Mouse (Mus musculus): ENCODE results near the gene Polr2g. TPM values are rescaled to one million over a fixed set of nuclear protein-coding genes. Genes with fewer than 3 reads are reported as not detected.

The Polr2g gene
- polyA plus RNA-seq, 1 experiment from 2014 or later, result 147 TPM

DNA sequence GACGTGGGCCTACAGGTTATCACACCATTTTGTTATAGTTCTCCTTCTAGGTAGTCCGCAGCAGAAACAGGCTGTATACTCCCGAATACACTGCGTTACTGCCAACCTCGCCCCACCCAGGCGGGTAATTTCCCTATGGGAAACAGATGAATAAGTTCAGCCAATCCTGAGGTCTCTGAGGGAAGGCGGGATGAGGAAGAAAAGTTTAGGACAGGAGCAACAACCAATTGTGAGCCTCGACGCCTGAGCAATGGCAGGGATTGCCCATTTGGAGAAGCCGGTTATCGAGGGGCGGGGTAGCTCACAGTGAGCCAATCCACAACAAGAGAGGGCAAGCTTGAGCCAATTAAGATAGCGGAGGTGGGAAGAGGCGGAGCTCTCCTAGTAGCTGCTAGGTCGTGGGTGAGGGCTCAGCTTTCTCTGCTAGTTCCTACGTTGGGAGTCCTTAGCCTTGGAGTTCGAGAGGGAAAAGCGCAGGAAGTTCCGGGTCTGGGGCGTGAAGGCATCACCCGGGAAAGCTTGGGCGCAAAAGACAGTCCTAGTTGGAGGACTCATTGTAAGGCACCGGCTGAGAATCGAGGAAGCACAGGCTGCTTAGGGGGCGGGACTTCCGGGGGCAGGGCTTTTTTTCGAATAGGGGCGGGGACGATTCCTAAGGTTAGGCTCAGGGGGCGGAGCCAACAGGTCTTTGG, 3.9 kb upstream of the Polr2g start, which contains the start of gene Zbtb3:
TSS of gene Zbtb3 (plus strand) at position 426 of the 692 bp plus-strand sequence.
- Histone ChIP-seq H3K27ac (ENCODE audit: low read depth, low read length) (peak within 1 kb of the TSS; percentile 90), H3K27me3 (replicated peaks; ENCODE audit: control insufficient read depth, insufficient read depth, low read length) (no peaks in the 10 kb centered on the region), H3K4me2 (ENCODE audit: low read length) (peak within 1 kb of the TSS; percentile 84), H3K9ac (ENCODE audit: low read depth, low read length) (peak within 1 kb of the TSS; percentile 69), H3K4me3 (ENCODE audit: low read length) (peak within 1 kb of the TSS; percentile 64), H3K9me3 (ENCODE audit: control insufficient read depth, low read length) (no peaks in the 10 kb centered on the region), H3K36me3 (ENCODE audit: control insufficient read depth, insufficient read depth, low read length) (peaks cover 10% of the 10 kb centered on the region; the same call in 1 of the 2 replicates), H3K4me1 (ENCODE audit: control insufficient read depth, insufficient read depth, low read depth, low read length) (peaks cover 20% of the 10 kb centered on the region)
- peak; percentile 98 for ATAC-seq
- 0% methylated on average over 30 of the region's 30 CpGs for WGBS

GRCm38 (mm10) chr19:8798947-8799315, 554 bp upstream of the Polr2g start:
- H3K4me2 ChIP-seq (ENCODE audit: low read length), result peak overlapping the region; percentile 91
- peaks cover 22% of the 10 kb centered on the region for H3K4me1 ChIP-seq (ENCODE audit: control insufficient read depth, insufficient read depth, low read depth, low read length)
- H3K4me3 ChIP-seq (ENCODE audit: low read length), result no peak overlapping the region
- H3K27me3 ChIP-seq (replicated peaks; ENCODE audit: control insufficient read depth, insufficient read depth, low read length), result no peaks in the 10 kb centered on the region
- no peaks in the 10 kb centered on the region for H3K9me3 ChIP-seq (ENCODE audit: control insufficient read depth, low read length)
- H3K36me3 ChIP-seq (ENCODE audit: control insufficient read depth, insufficient read depth, low read length), result peaks cover 11% of the 10 kb centered on the region
- H3K9ac ChIP-seq (ENCODE audit: low read depth, low read length), result no peak overlapping the region; the same call in 1 of the 2 replicates
- no peak overlapping the region for H3K27ac ChIP-seq (ENCODE audit: low read depth, low read length)
- ATAC-seq, result no peak

- H3K4me1 ChIP-seq (ENCODE audit: control insufficient read depth, insufficient read depth, low read depth, low read length), result peaks cover 12% of the 10 kb centered on the region
- H3K9me3 ChIP-seq (ENCODE audit: control insufficient read depth, low read length), result no peaks in the 10 kb centered on the region
- 90% methylated on average over 7 of the region's 7 CpGs for WGBS
- H3K36me3 ChIP-seq (ENCODE audit: control insufficient read depth, insufficient read depth, low read length), result peaks cover 18% of the 10 kb centered on the region
- no peak overlapping the region for H3K4me3 ChIP-seq (ENCODE audit: low read length)
- H3K27me3 ChIP-seq (replicated peaks; ENCODE audit: control insufficient read depth, insufficient read depth, low read length), result no peaks in the 10 kb centered on the region
- H3K4me2 ChIP-seq (ENCODE audit: low read length), result no peak overlapping the region
- no peak overlapping the region for H3K27ac ChIP-seq (ENCODE audit: low read depth, low read length)
- no peak for ATAC-seq
- no peak overlapping the region for H3K9ac ChIP-seq (ENCODE audit: low read depth, low read length)
These were observed 8.2 kb downstream of the Polr2g start for GRCm38 (mm10) chr19:8790171-8790570.

- H3K36me3 ChIP-seq (ENCODE audit: control insufficient read depth, insufficient read depth, low read length), result peaks cover 12% of the 10 kb centered on the region
- H3K4me2 ChIP-seq (ENCODE audit: low read length), result no peak overlapping the region
- H3K4me1 ChIP-seq (ENCODE audit: control insufficient read depth, insufficient read depth, low read depth, low read length), result peaks cover 14% of the 10 kb centered on the region
- H3K9me3 ChIP-seq (ENCODE audit: control insufficient read depth, low read length), result no peaks in the 10 kb centered on the region
- H3K4me3 ChIP-seq (ENCODE audit: low read length), result no peak overlapping the region
- ATAC-seq, result no peak
- no peak overlapping the region for H3K9ac ChIP-seq (ENCODE audit: low read depth, low read length)
- H3K27ac ChIP-seq (ENCODE audit: low read depth, low read length), result peak overlapping the region; percentile 55
- H3K27me3 ChIP-seq (replicated peaks; ENCODE audit: control insufficient read depth, insufficient read depth, low read length), result no peaks in the 10 kb centered on the region
- 38% methylated on average over 1 of the region's 1 CpGs for WGBS
These were observed 9.2 kb downstream of the Polr2g start for GRCm38 (mm10) chr19:8789171-8789570.

DNA sequence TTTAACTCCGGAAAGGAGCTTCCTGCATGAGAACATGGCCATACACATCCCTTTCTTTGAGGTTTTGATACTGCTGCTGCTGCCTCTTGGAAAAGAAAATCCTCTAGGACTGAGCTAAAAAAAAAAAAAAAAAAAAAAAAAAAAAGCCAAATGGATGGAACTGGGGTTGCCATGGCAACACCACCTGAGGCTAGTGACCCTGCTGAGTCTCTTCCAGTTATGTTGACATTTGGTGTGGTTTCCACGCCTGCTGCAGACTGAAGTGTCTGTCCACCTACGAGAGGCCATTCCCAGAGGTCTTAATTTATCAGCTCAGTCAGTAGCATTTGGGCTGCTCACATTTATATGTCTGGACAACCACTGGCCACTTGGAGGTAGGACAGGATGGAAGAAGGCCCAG, 9.9 kb downstream of the Polr2g start:
- Histone ChIP-seq H3K27me3 (replicated peaks; ENCODE audit: control insufficient read depth, insufficient read depth, low read length) (no peaks in the 10 kb centered on the region), H3K4me1 (ENCODE audit: control insufficient read depth, insufficient read depth, low read depth, low read length) (peaks cover 14% of the 10 kb centered on the region), H3K4me2 (ENCODE audit: low read length) (no peak overlapping the region), H3K9me3 (ENCODE audit: control insufficient read depth, low read length) (no peaks in the 10 kb centered on the region), H3K4me3 (ENCODE audit: low read length) (no peak overlapping the region), H3K9ac (ENCODE audit: low read depth, low read length) (0 out of 2 replicates have a peak overlapping the region, but pooled peaks have one; percentile 9), H3K36me3 (ENCODE audit: control insufficient read depth, insufficient read depth, low read length) (peaks cover 7% of the 10 kb centered on the region), H3K27ac (ENCODE audit: low read depth, low read length) (peak overlapping the region; percentile 55; the same call in 1 of the 2 replicates)
- ATAC-seq, result no peak
- 22% methylated on average over 3 of the region's 3 CpGs for WGBS

DNA sequence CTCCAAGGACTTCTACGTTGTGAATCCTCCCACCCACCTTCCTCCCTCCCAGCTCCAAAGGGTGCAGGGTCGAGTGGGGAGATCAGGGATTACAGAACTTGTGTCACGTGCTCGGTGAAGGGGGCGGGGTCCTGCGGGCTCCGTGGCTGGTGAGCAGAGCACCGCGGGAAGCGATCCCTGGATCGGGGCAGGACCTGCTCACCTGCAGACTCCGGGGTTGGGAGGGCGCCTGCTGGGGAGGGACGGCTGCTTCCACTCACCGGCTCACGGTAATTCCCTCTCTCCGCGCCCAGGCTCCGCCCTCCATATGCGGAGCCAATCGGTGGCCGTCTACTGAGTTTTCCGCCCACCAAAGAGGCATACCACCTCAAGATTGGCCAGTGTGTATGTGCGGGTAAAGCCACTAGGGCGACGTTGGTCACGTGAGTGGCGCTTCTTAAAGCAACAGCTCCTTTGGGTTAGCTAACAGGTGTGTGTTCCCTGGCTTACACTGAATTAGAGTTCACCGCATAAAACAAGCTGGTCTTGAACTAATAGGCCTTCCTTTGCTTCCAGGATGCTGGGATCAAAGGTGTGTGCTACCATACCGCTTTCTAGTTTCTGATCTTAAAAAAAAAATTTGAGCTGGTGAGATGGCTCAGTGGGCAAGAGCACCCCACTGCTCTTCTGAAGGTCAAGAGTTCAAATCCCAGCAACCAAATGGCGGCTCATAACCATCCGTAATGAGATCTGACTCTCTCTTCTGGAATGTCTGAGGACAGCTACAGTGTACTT, 12.2 kb downstream of the Polr2g start, which contains the start of gene Taf6l:
TSS of gene Taf6l (minus strand) at position 410 of the 774 bp plus-strand sequence.
- H3K27ac ChIP-seq (ENCODE audit: low read depth, low read length), result peak within 1 kb of the TSS; percentile 89
- peaks cover 14% of the 10 kb centered on the region for H3K4me1 ChIP-seq (ENCODE audit: control insufficient read depth, insufficient read depth, low read depth, low read length)
- peak within 1 kb of the TSS; percentile 82 for H3K4me2 ChIP-seq (ENCODE audit: low read length)
- H3K9ac ChIP-seq (ENCODE audit: low read depth, low read length), result peak within 1 kb of the TSS; percentile 76
- H3K9me3 ChIP-seq (ENCODE audit: control insufficient read depth, low read length), result no peaks in the 10 kb centered on the region
- no peaks in the 10 kb centered on the region for H3K27me3 ChIP-seq (replicated peaks; ENCODE audit: control insufficient read depth, insufficient read depth, low read length)
- WGBS, result 0% methylated on average over 31 of the region's 32 CpGs
- H3K36me3 ChIP-seq (ENCODE audit: control insufficient read depth, insufficient read depth, low read length), result peaks cover 18% of the 10 kb centered on the region
- peak; percentile 99 for ATAC-seq
- H3K4me3 ChIP-seq (ENCODE audit: low read length), result peak within 1 kb of the TSS; percentile 83

GRCm38 (mm10) chr19:8774951-8775421, 23.4 kb downstream of the Polr2g start:
- Histone ChIP-seq H3K36me3 (ENCODE audit: control insufficient read depth, insufficient read depth, low read length) (peaks cover 16% of the 10 kb centered on the region), H3K9ac (ENCODE audit: low read depth, low read length) (peak overlapping the region; percentile 93), H3K4me3 (ENCODE audit: low read length) (peak overlapping the region; percentile 70), H3K9me3 (ENCODE audit: control insufficient read depth, low read length) (no peaks in the 10 kb centered on the region), H3K4me2 (ENCODE audit: low read length) (peak overlapping the region; percentile 99), H3K27ac (ENCODE audit: low read depth, low read length) (peak overlapping the region; percentile 97), H3K27me3 (replicated peaks; ENCODE audit: control insufficient read depth, insufficient read depth, low read length) (no peaks in the 10 kb centered on the region), H3K4me1 (ENCODE audit: control insufficient read depth, insufficient read depth, low read depth, low read length) (peaks cover 30% of the 10 kb centered on the region)
- 7% methylated on average over 20 of the region's 20 CpGs for WGBS
- no peak; the same call in 1 of the 2 replicates for ATAC-seq

- H3K4me2 ChIP-seq (ENCODE audit: low read length), result peak within 1 kb of the TSS; percentile 99
- peak within 1 kb of the TSS; percentile 70 for H3K4me3 ChIP-seq (ENCODE audit: low read length)
- H3K9me3 ChIP-seq (ENCODE audit: control insufficient read depth, low read length), result no peaks in the 10 kb centered on the region
- peaks cover 30% of the 10 kb centered on the region for H3K4me1 ChIP-seq (ENCODE audit: control insufficient read depth, insufficient read depth, low read depth, low read length)
- peaks cover 18% of the 10 kb centered on the region for H3K36me3 ChIP-seq (ENCODE audit: control insufficient read depth, insufficient read depth, low read length)
- peak within 1 kb of the TSS; percentile 97 for H3K27ac ChIP-seq (ENCODE audit: low read depth, low read length)
- WGBS, result under 1% methylated on average over 68 of the region's 68 CpGs
- peak within 1 kb of the TSS; percentile 93 for H3K9ac ChIP-seq (ENCODE audit: low read depth, low read length)
- peak; percentile 94 for ATAC-seq
- H3K27me3 ChIP-seq (replicated peaks; ENCODE audit: control insufficient read depth, insufficient read depth, low read length), result no peaks in the 10 kb centered on the region
These were observed 24.1 kb downstream of the Polr2g start, which contains the start of gene Tmem179b for GRCm38 (mm10) chr19:8774086-8774835. Gene Tmem179b (minus strand): TSS chr19:8774467.

Measured in hindbrain, embryonic 16.5 days (tissue).